Mouse (Mus musculus) right cerebral cortex, postnatal 4 days (tissue): ENCODE data around the gene Psmb2.
A peak's percentile ranks its signal among the peaks of the same experiment; 100 is the strongest.

Experiments used
- DNase-seq: peaks from one replicate; pipeline ENCODE4 v3.0.0-alpha.2; 2022

The Psmb2 gene

GRCm38 (mm10) chr4:126677054-126678003 lies at the start of gene Psmb2:
Psmb2 (plus strand) TSS chr4:126677630.
- peak; percentile 99 for DNase-seq

DNA sequence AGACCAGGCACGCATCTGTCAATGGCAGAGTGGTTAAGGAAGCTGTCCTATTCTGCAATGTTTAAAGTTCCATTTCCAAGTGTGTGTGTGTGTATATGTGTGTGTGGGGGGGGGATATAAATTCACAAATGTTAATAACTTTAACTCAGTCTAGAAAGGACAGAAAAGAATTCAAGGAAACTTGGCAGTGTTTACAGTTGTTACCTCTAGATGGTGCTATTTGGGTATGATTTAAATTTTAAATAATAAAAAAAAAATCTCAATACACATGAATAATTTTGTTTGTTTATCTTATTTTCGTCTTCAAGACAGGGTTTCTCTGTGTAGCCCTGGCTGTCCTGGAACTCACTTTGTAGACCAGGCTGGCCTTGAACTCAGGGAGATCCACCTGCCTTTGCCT lies 45.5 kb upstream of the Psmb2 start:
- no peak for DNase-seq

- DNase-seq = no peak
Measured at GRCm38 (mm10) chr4:126632668-126633067, 44.8 kb upstream of the Psmb2 start.

DNA sequence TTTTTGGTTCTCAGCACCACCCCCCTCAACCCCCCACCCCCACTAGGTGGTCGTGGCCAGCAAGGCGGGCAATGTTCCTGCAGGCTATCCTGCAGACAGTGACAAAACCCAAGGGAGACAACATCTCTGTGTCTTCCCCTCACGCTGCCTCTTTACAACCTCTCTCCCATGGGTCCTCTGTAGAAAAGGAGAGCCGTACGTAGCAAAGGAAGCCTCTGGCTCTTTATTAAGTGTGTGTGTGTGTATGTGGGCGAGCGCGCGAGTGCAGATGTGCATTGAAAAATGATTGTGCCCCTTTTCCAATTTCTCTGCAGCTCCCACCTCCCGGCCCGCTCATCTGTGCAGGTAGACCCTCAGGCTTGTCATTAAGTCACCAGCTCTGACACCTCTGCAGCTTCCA lies 41.1 kb upstream of the Psmb2 start:
- no peak for DNase-seq

DNA sequence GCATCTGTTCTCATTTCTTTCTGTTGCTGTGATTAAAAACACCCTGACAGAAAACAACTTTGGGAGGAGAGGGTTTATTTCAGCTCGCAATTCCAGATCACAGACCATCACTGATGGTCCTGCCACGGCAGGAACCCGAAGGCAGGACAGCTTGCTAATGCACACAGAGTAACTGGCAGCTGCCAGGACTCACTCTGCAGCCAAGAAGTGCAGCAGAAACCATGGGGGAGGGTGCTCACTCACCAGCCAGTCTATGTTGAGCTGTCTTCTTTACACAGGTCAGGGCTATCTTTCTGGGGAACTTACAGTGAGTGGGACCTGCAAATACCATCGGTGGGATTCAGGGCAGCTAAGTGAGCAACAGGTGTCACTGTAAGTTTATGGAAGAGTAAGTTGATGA lies 40.0 kb upstream of the Psmb2 start:
- DNase-seq = no peak

- DNase-seq = peak; percentile 23
Measured at GRCm38 (mm10) chr4:126639339-126639738, 38.1 kb upstream of the Psmb2 start.

GRCm38 (mm10) chr4:126641901-126642300 lies 35.5 kb upstream of the Psmb2 start:
- no peak for DNase-seq

- DNase-seq = no peak
Measured at GRCm38 (mm10) chr4:126643815-126644214, 33.6 kb upstream of the Psmb2 start.

DNA sequence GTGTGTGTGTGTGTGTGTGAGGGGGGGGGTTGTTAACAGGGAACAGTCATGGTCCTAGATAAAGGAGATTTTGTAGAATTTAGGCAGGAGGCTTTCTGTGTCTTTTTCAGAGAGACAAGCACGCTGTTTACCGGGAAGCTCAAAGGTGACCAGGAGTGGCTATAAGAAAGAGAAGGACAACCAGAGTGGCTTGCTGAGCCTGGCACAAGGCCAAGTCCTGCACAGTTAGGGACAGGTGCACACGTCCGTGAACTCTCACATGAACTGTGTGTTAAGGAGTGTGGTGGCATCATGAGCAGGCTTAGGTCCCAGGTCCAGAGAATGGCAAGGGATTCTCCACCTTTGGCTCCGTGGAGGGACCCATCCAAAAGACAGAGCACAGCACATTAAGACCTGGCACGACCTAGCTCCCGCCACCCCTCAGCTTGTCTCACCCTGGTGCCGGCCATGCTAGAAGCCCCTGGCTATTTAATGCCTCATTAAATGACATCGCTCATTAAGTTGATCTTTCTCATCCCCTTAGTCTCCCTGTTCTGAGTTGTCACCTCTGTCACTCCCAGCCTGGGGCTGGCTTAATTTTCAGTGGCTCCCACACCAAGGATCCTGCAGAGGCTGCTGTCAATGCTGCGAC lies 33.0 kb upstream of the Psmb2 start:
- DNase-seq = no peak

DNA sequence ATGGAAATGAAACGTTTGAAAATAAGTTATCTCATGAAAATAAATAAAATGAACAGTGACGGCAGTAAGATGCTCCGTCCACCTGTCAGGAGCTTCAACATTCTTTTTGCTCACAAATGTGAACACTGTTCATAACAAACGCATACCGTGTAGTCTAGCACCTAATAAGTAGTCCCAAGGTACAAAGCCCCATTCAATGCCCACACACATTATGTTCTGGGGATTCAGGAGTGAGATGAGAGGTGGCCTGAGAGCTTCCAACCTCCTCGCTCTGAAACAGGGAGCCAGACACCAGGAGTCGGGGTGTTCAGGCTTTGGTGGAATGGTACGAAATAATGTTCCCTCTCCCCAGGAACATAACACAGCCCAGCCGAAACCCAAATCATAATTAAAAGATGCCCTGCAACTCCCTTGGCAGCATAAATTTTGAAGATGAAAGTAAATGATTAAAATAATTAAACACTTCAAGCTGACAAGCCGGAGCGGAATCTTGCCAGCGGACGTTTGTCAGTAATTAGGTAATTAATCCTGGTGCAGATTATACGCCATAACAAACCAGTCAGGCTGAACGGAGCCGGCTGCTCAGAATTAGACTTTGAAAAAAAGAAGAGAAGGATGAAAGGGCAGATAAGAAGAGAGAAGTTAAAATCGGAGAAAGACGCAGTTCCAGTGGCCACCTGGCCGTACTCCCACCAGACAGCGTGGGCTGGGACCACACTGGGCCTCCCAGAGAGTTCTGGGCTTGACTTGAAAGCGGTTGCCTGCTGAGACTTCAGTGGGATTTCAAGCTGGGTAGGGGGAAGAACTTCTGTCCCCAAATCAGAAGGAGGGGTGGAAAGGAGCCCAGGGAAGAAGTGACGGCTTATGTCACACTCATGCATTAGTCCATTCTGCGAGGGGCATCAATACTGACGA lies 29.2 kb upstream of the Psmb2 start:
- DNase-seq = peak; percentile 17

- DNase-seq = no peak
Measured at GRCm38 (mm10) chr4:126653148-126653547, 24.3 kb upstream of the Psmb2 start.

DNA sequence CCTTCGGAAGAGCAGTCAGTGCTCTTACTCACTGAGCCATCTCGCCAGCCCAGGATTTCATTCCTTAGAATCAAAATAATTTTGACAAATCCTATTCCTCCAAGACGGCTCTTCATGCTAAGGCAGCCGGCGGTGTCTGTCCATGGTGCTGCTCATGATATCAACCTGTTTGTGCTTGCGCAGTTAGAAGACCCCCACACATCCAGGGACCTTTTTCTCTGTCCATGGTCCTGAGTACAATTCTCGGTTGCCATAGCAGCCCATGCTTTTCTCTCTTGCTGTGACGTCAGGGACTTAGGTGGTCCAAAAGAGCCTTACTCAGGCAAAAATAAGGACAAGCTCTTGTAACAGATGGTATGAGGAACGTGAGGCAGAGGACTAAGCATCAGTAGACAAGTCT lies 22.1 kb upstream of the Psmb2 start:
- no peak for DNase-seq

DNA sequence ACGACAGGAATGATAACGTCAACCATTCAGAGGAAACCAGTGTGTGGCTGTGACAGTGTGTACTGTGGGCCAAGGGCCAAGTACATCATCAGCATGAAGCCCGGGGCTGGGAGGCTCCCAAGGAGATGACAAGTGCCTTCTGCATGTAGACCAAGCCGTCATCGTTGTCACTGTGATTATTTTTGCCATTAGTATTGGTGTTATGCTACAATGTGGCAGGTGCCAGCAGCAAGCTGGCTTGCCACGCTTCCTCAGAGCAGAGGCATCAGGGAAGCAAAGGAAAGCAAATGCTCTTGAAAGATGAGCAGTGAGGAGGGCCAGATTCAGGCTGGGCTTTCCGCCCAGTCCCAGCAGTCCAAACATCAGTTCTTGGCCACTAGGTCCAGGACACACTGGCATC lies 16.2 kb upstream of the Psmb2 start:
- DNase-seq = peak; percentile 22

DNA sequence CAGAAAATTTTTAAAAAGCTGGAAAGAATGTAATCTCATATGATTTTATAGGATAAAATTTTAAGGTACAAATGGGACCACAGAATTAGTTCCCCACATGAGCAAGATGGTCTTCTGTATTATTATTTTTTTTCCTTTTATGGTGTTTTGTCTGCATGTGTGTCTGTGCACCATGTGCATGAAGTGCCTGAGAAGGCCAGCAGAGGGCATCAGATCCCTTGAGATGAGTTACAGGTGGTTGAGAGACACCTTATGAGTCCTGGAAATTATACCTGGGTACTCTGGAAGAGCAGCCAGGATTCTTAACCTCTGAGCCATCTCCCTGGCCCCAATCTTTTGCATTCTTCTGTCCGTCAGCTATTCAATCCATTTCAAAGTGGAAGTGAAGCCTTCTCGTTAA lies 10.4 kb upstream of the Psmb2 start:
- no peak for DNase-seq

DNA sequence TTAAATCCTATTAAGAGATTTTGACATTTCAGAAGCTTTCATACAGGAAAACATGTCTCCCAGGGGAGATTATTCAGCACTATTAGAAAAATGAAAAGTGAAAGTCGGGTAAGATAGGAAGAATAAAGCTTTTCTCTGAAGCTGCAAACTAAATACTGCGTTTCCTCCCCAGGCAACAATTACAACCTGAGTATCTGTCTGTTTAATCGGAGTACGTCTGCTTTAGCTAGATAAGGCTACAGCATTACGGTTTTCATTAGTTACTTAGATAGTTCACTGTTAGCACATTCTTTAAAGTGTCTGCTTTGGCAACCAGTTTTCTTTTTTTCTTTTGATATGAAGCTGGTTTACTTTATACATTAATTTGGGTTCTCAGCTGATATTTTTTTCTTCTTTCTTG lies 4.9 kb downstream of the Psmb2 start:
- DNase-seq = no peak

DNA sequence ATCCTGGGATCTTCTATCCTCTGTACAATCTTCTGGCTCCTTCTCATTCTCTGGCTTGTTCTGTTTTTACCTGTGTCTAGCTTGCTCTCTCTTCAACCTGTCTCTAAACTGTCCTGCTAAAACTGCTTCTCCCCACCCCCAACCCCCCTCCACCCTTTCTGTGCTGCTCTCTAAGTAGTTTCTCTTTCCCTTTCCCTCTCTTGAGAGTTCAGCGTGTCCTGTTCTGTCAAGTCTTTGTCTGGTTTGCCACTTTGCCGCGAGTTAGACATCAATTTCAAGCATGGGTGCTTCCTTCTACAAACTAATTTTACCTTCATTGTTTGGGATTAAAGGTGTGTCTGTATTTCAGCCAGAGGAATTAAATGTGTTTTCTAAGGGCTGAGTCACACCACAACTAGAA lies 5.7 kb downstream of the Psmb2 start:
- no peak for DNase-seq

GRCm38 (mm10) chr4:126689457-126689856 lies 12.0 kb downstream of the Psmb2 start:
- DNase-seq = no peak

- DNase-seq = no peak
Measured at GRCm38 (mm10) chr4:126693021-126693420, 15.6 kb downstream of the Psmb2 start.

DNA sequence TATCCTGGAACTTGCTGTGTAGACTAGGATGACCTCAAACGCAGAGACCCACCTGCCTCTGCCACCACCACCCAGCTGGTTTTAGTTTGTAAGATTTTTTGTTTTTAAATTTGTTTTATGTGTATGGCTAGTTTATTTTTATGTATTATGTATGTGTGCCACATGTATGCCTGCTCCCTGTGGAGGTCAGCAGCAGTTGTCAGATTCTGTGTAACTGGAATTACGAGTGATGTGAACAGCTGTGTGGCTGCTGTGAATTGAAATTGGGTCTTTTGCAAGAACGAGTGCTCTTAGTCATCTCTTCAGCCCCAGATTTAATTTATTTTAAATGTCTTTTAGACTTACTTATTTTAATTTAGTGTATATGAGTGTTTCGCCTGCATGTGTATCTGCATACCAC lies 19.5 kb downstream of the Psmb2 start:
- no peak for DNase-seq

GRCm38 (mm10) chr4:126706630-126707438 lies 29.4 kb downstream of the Psmb2 start:
- DNase-seq = no peak

DNA sequence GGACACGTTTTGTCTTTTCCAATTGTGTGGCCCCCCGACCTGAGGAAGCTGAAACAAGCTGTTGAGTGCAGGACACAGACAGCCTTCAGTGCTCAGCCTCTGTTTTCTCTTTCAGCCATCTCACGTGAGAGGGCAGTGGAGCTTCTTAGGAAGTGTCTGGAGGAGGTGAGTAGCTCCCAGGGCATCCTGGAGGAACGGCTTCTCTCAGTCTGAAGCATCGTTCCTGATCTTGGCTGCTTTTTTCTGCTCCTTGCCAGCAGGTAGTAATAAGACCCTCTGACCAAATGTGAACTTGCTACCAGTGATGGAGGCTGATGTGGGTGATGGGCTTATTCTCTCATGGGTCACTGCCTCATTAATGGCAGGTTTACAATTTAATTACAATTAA lies 30.0 kb downstream of the Psmb2 start:
- no peak for DNase-seq

- no peak for DNase-seq
Measured at GRCm38 (mm10) chr4:126732111-126732510, 54.7 kb downstream of the Psmb2 start.
